Comparison of ENCODE assay signal across 8 mouse cellular contexts in the genomic region with DNA sequence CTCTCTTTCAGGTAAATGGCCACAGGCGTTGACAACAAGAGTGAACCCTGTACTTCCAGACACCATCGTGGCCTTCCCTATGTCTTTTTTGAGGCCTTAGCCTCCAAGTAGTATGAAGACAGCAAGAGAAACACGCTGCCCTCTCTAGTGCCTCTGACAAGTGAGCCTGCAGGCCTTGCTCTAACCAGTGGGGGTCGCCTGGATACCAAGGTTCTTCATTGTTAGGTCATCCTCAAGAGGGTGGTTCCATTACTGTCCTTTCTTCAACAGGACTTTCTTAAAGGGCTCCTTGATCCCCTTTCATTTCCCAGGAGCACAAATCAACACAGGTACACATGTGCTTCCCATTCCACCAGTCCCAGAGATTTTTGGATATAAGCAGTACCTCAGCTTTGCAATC.
DNase-seq lines count a peak whose midpoint lies in the region; ATAC-seq and TF ChIP-seq lines count a peak whose summit lies in the region.

No protein-coding gene starts in this region.

- no peak for DNase-seq in kidney, adult 18-20 months
- peak; percentile 3 for DNase-seq in WW6 (ENCODE audit: low read depth, low spot score)
- peak; percentile 78 for DNase-seq in embryo, embryonic 10.5 days (ENCODE audit: low spot score)
- peak; percentile 18 for DNase-seq in lung, postnatal 14 days
- no peak for DNase-seq in thymus, adult 2 months

- no peaks in the 10 kb centered on the region for H3K9me3 ChIP-seq in kidney, embryonic 15.5 days (replicated peaks)
- H3K9me3 ChIP-seq in hindbrain, embryonic 15.5 days = no peaks in the 10 kb centered on the region
- no peaks in the 10 kb centered on the region for H3K9me3 ChIP-seq in stomach, embryonic 14.5 days (ENCODE audit: control insufficient read depth, low read depth, low read length)

- 0 out of 2 replicates have a peak, but pooled peaks have one; percentile 46 for ATAC-seq in kidney, embryonic 15.5 days (replicated peaks; ENCODE audit: low FRiP score)
- peak; percentile 76; the same call in 1 of the 2 replicates for ATAC-seq in hindbrain, embryonic 15.5 days (ENCODE audit: low FRiP score, low read depth)
- ATAC-seq in stomach, embryonic 14.5 days (ENCODE audit: insufficient number of reproducible peaks, insufficient read depth, low FRiP score, low read depth) = 0 out of 2 replicates have a peak, but pooled peaks have one; percentile 75

- no peak for TF ChIP-seq POLR2A in thymus, adult 2 months (IDR thresholded peaks at IDR 0.05; ENCODE audit: control insufficient read depth, extremely low read depth, insufficient read depth, low read length, poor library complexity)

- H3K4me2 ChIP-seq in kidney, embryonic 15.5 days = no peak overlapping the region
- no peak overlapping the region for H3K4me2 ChIP-seq in hindbrain, embryonic 15.5 days
- no peak overlapping the region for H3K4me2 ChIP-seq in stomach, embryonic 14.5 days (replicated peaks; ENCODE audit: low read depth, low read length)

- no peaks in the 10 kb centered on the region for H3K27me3 ChIP-seq in kidney, embryonic 15.5 days
- H3K27me3 ChIP-seq in hindbrain, embryonic 15.5 days = no peaks in the 10 kb centered on the region
- no peaks in the 10 kb centered on the region for H3K27me3 ChIP-seq in stomach, embryonic 14.5 days (ENCODE audit: control insufficient read depth, insufficient read depth, low read length)
- H3K27me3 ChIP-seq in thymus, adult 2 months (ENCODE audit: control insufficient read depth, insufficient read depth, low read length) = no peaks in the 10 kb centered on the region

- TF ChIP-seq CTCF in thymus, adult 2 months (IDR thresholded peaks at IDR 0.05; ENCODE audit: borderline replicate concordance, control insufficient read depth, extremely low read depth, insufficient read depth, low read length, poor library complexity) = no peak

- 45% methylated on average over 4 of the region's 4 CpGs for WGBS in kidney, embryonic 15.5 days
- 39% methylated on average over 4 of the region's 4 CpGs for WGBS in hindbrain, embryonic 15.5 days
- WGBS in stomach, embryonic 14.5 days = 41% methylated on average over 4 of the region's 4 CpGs
- 50% methylated on average over 4 of the region's 4 CpGs for WGBS in thymus, adult 2 months

- H3K9ac ChIP-seq in kidney, embryonic 15.5 days = no peak overlapping the region
- H3K9ac ChIP-seq in hindbrain, embryonic 15.5 days = no peak overlapping the region
- H3K9ac ChIP-seq in stomach, embryonic 14.5 days (replicated peaks; ENCODE audit: low read depth, low read length) = no peak overlapping the region

- H3K4me1 ChIP-seq in kidney, embryonic 15.5 days = no peaks in the 10 kb centered on the region
- no peaks in the 10 kb centered on the region for H3K4me1 ChIP-seq in hindbrain, embryonic 15.5 days (replicated peaks)
- no peaks in the 10 kb centered on the region for H3K4me1 ChIP-seq in stomach, embryonic 14.5 days (ENCODE audit: control insufficient read depth, insufficient read depth, low read length)
- H3K4me1 ChIP-seq in thymus, adult 2 months (replicated peaks; ENCODE audit: control insufficient read depth, insufficient read depth, low read length) = no peaks in the 10 kb centered on the region

- H3K4me3 ChIP-seq in kidney, embryonic 15.5 days (replicated peaks) = no peak overlapping the region
- H3K4me3 ChIP-seq in hindbrain, embryonic 15.5 days = no peak overlapping the region
- H3K4me3 ChIP-seq in stomach, embryonic 14.5 days (ENCODE audit: low read depth, low read length) = no peak overlapping the region
- H3K4me3 ChIP-seq in thymus, adult 2 months (ENCODE audit: control insufficient read depth, insufficient read depth, low read length) = no peak overlapping the region

- no peaks in the 10 kb centered on the region for H3K36me3 ChIP-seq in kidney, embryonic 15.5 days
- H3K36me3 ChIP-seq in hindbrain, embryonic 15.5 days = no peaks in the 10 kb centered on the region
- H3K36me3 ChIP-seq in stomach, embryonic 14.5 days (ENCODE audit: control insufficient read depth, insufficient read depth, low read length) = no peaks in the 10 kb centered on the region
- no peaks in the 10 kb centered on the region for H3K36me3 ChIP-seq in thymus, adult 2 months (ENCODE audit: control insufficient read depth, insufficient read depth, low read length)

- H3K27ac ChIP-seq in kidney, embryonic 15.5 days = no peak overlapping the region
- no peak overlapping the region for H3K27ac ChIP-seq in hindbrain, embryonic 15.5 days (replicated peaks)
- H3K27ac ChIP-seq in stomach, embryonic 14.5 days (ENCODE audit: low read length) = no peak overlapping the region
- H3K27ac ChIP-seq in thymus, adult 2 months (ENCODE audit: control insufficient read depth, insufficient read depth, low read length) = no peak overlapping the region

Comparison
In these comparisons a context has a peak if more than half of its experiments do, and no peak if none do; other contexts are left out.
1. DNase-seq: peak in WW6 (single experiment), embryo, embryonic 10.5 days (single experiment) and lung, postnatal 14 days (single experiment); none in kidney, adult 18-20 months (single experiment) and thymus, adult 2 months (single experiment).
2. Peak in every context shown above with its lines, with median percentiles within 50 percentile points of each other: ATAC-seq.